Mouse (Mus musculus) left cerebral cortex, adult 11 months (tissue): ENCODE measurements around the gene Cldn2.
A peak's percentile ranks its signal among the peaks of the same experiment; 100 is the strongest.

Source experiments
- DNase-seq: peaks from one replicate; pipeline ENCODE4 v3.0.0; 2022; ENCODE audit warnings: low spot score

Gene Cldn2

GRCm38 (mm10) chrX:139808085-139808484 lies 7.5 kb downstream of the Cldn2 start:
- DNase-seq = no peak

- DNase-seq = no peak
These were observed 7.9 kb downstream of the Cldn2 start for GRCm38 (mm10) chrX:139808501-139808900.

GRCm38 (mm10) chrX:139812636-139813298 lies 12.1 kb downstream of the Cldn2 start:
- DNase-seq = no peak

- DNase-seq = no peak
These were observed 12.8 kb downstream of the Cldn2 start for GRCm38 (mm10) chrX:139813299-139814002.

GRCm38 (mm10) chrX:139814018-139814635 lies 13.5 kb downstream of the Cldn2 start:
- no peak for DNase-seq

- no peak for DNase-seq
These were observed 14.6 kb downstream of the Cldn2 start for GRCm38 (mm10) chrX:139815201-139815600.

GRCm38 (mm10) chrX:139825402-139825801 lies 24.8 kb downstream of the Cldn2 start:
- DNase-seq = no peak

GRCm38 (mm10) chrX:139826926-139827325 lies 26.3 kb downstream of the Cldn2 start:
- no peak for DNase-seq

- DNase-seq = no peak
These were observed 27.9 kb downstream of the Cldn2 start for GRCm38 (mm10) chrX:139828363-139829092.

GRCm38 (mm10) chrX:139832464-139832863 lies 31.8 kb downstream of the Cldn2 start:
- DNase-seq = peak; percentile 11

- DNase-seq = no peak
These were observed 38.4 kb downstream of the Cldn2 start for GRCm38 (mm10) chrX:139839057-139839456.

GRCm38 (mm10) chrX:139841091-139841490 lies 40.5 kb downstream of the Cldn2 start:
- DNase-seq = no peak

- DNase-seq = no peak
These were observed 54.2 kb downstream of the Cldn2 start for GRCm38 (mm10) chrX:139854795-139855194.

- no peak for DNase-seq
These were observed 58.8 kb downstream of the Cldn2 start for GRCm38 (mm10) chrX:139859402-139859801.
